Mouse (Mus musculus): ENCODE measurements around the gene BC048403.

BC048403 gene

DNA sequence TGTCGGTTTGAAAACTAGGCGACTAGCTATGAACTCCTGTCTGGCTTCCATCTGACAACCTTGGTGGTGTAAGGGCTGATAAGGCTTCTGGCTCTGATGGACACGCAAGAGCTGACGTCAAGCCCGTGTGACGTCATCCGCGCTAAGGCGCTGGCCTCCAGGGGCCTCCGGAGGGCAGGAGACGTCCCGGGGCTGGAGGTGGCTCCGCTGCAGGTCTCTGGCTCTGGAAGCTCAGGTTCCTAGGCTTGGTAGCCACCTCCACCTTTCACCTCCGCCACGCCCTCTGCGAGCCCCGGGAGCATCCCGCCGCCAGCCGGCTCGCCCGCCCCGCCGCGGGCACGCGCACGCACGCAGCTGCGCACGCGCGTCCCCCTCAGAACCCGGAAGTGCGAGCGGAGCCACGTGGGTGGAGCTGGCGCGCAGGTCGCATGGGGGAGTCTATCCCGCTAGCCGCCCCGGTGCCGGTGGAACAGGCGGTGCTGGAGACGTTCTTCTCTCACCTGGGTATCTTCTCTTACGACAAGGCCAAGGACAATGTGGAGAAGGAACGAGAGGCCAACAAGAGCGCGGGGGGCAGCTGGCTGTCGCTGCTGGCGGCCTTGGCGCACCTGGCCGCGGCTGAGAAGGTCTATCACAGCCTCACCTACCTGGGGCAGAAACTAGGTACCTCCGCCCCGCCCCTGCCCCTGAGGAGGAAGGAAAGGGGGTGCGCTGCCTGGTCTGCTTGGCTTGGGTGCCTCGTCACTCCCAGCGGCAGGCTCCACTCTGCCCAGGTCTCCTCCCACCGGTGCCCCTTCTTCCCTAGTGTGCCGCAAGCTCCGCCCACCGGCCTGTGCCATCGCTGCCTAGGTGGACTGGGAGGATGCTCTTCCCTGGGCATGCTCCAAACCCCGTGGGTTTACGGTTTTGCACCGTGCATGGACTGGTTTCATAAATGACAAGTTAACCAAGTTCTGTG is at the start of gene BC048403:
Gene BC048403 (plus strand): TSS at position 390 of the 958 bp plus-strand sequence.
- peak; percentile 82 for DNase-seq (ENCODE audit: low spot score)

- no peak for DNase-seq (ENCODE audit: low spot score)
Observed at GRCm38 (mm10) chr10:121692944-121693579, 46.7 kb upstream of the BC048403 start.

- no peak for DNase-seq (ENCODE audit: low spot score)
Observed at GRCm38 (mm10) chr10:121694567-121694966, 45.2 kb upstream of the BC048403 start.

- DNase-seq (ENCODE audit: low spot score), result no peak
Observed at GRCm38 (mm10) chr10:121701296-121702248, 38.2 kb upstream of the BC048403 start.

- no peak for DNase-seq (ENCODE audit: low spot score)
Observed at GRCm38 (mm10) chr10:121703619-121704018, 36.1 kb upstream of the BC048403 start.

GRCm38 (mm10) chr10:121704871-121705270 is 34.9 kb upstream of the BC048403 start:
- DNase-seq (ENCODE audit: low spot score), result no peak

DNA sequence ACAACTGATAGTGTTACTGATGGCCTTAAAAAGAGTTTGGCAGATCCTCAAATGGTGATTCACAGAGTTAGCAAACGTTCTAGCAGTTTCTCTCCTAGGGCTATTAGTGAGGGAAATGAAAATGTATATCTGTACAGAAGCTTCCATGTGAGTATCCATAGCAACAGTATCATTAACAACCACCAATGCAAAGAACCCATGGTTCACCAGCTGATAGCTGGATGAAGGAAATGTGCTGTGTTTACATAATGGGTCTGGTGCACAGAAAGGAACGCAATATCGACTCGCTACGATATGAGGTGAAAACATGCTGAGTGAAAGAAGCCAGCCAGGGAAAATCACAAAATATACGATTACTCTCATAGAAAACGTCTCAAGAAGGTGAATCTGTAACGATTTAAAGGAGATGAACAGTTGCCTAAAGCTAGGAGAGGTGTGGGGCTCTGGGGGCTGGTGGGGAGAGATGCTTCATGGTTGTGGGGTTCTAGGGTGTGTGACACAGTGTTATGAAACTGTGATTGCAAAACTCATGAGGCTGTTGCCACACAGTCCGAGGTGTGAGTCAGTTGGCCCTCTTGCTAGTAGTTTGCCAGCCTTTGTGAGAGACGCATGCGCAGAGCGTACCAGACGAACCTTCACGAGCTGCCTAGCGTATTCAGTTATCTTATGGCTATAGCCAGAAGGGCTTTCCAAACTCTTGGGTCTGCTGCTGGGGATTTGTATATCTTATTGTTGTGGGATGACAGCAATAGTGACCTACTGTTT is 34.2 kb upstream of the BC048403 start:
- no peak for DNase-seq (ENCODE audit: low spot score)

DNA sequence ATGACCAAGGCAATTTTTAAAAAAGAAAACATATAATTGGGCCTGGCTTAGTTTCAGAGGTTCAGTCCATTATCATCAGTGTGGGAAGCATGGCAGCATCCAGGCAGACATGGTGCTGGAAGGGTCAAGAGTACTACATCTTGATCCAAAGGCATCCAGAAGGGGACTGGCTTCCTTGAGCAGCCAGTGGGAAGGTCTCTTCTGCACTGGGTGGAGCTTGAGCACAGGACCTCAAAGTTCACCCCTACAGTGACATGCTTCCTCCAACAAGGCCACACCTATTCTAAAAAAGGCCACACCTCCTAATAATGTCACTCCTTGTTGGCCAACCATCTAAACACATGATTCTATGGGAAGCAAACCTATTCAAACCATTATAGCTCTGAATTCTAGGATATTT is 22.9 kb upstream of the BC048403 start:
- no peak for DNase-seq (ENCODE audit: low spot score)

GRCm38 (mm10) chr10:121718896-121719585 is 20.7 kb upstream of the BC048403 start:
- no peak for DNase-seq (ENCODE audit: low spot score)

- no peak for DNase-seq (ENCODE audit: low spot score)
Observed at GRCm38 (mm10) chr10:121720701-121721100, 19.0 kb upstream of the BC048403 start.

DNA sequence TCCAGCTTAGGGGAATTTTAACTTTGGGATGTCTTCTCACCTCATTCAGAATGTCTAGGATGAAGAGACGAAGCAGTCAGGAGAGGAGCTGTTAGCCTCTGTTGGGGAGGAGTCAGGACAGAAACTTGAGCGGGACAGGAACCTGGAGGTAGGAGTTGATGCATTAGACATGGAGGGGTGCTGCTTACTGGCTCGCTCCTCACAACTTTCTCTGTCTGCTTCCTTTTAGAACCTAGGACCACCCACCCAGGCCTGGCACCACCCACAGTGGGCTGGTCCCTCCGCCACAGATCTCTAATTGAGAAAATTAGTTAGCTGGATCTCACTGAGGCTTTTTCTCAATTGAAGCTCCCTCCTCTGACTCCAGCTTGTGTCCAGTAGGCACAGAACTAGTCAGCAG is 13.2 kb upstream of the BC048403 start:
- no peak for DNase-seq (ENCODE audit: low spot score)

DNA sequence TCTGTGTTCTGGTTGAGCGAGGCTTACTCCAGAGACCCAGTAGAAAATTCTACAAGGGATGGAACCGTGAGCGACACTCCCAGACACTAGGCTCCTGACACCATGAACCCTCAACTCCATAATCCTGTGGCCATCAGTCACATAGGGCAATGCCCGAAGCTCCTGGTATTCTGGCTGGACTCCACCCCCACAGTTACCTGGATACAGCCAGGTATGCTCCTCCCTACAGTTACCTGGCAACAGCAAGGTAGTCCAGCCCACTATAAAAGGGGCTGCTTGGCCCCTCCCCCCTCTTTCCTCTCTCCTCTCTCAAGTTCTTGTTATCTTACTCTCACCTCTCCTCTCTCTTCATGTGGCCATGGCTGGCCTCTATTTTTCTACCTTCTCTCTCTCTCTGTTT is 12.6 kb upstream of the BC048403 start:
- no peak for DNase-seq (ENCODE audit: low spot score)

DNA sequence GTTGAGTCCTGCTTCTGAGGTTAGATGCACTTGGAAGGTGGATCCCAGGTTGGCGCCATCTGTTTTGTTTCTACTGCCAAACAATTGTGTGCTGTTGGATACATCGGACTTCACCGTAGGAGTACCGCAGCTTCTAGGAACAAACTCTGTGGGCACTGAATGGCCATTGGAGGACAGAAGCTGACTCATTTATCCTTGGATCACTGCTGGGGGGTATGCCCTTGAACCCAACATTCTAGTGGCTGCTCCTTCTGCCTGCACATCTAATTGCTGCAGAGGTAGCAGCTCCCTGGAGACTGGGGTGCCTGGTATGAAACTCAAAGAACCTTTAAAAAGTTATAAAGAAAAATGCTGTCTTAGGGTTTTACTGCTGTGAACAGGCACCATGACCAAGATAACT is 11.5 kb upstream of the BC048403 start:
- DNase-seq (ENCODE audit: low spot score), result no peak

- no peak for DNase-seq (ENCODE audit: low spot score)
Observed at GRCm38 (mm10) chr10:121731048-121731725, 8.6 kb upstream of the BC048403 start.

GRCm38 (mm10) chr10:121732542-121732941 is 7.2 kb upstream of the BC048403 start:
- DNase-seq (ENCODE audit: low spot score), result no peak

GRCm38 (mm10) chr10:121737256-121737655 is 2.5 kb upstream of the BC048403 start:
- no peak for DNase-seq (ENCODE audit: low spot score)

- no peak for DNase-seq (ENCODE audit: low spot score)
Observed at GRCm38 (mm10) chr10:121742336-121742735, 2.6 kb downstream of the BC048403 start.

GRCm38 (mm10) chr10:121750175-121750574 is 10.4 kb downstream of the BC048403 start:
- no peak for DNase-seq (ENCODE audit: low spot score)

DNA sequence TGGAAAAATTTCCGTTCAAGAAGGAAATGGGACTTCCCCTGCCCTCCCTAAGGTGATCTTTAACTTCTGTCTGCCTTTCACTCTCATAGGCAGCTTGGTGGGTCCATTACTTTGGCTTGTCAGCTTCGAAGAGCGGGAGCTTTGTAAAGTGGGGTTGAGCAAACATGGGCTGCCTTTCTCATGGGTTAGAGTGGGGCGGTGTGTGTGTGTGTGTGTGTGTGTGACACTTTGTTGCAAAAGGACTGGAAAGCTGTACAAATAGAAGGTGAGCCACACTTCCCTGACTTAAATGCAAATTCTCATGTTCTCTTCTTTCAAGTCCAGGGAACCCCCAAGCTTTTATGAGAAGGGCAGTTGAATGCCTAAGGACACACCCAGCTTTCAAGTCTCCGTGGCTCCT is 14.5 kb downstream of the BC048403 start:
- DNase-seq (ENCODE audit: low spot score), result no peak

DNA sequence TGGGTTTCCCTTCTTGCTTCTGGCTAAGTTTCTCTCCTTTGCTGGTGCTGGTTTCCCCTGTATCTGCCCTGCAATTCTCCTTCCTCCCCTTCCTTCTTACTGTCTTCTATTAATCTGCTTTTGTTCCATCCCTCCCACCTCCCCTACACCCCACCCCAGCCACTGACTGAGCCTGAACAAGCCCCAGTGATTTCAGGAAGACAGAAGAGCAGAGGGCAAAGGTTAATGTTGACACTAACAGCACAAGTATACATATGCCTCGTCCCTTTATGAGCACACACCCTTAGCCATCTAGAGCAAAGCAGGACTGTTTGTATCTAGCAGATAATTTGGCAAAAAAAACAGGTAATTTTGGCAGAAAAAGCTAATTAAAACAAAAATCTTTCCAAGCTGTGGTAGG is 16.1 kb downstream of the BC048403 start:
- DNase-seq (ENCODE audit: low spot score), result no peak
